Comparison of ENCODE assay signal across 16 mouse cellular contexts in genomic region chr16:41091259-41091658, GRCm38 (mm10).
"Had no signal": no experiment of that assay in that cellular context is flagged by ENCODE, and none has a peak within 500 bp of the region (broad histone marks: within the 10 kb centered on the region; RNA-seq: fewer than 3 reads in every experiment).

No protein-coding gene starts in this region.

- DNase-seq: kidney, adult 8-10 months; kidney, postnatal 25 days; lung, adult 2 months; lung, postnatal 36 days; right cerebral cortex, postnatal 4 days; spleen, adult 18-20 months; thymus, adult 18-20 months; thymus, postnatal 25 days had no signal

- H3K9me3 ChIP-seq: limb, embryonic 10.5 days; liver, embryonic 15.5 days; neural tube, embryonic 15.5 days had no signal

- H3K36me3 ChIP-seq: limb, embryonic 10.5 days; liver, embryonic 15.5 days; neural tube, embryonic 15.5 days had no signal

- H3K4me2 ChIP-seq: liver, embryonic 11.5 days; liver, embryonic 15.5 days; midbrain, embryonic 11.5 days; neural tube, embryonic 15.5 days had no signal

- H3K27ac ChIP-seq: left cerebral cortex, adult 2 months; limb, embryonic 10.5 days; liver, embryonic 15.5 days; neural tube, embryonic 15.5 days had no signal

- H3K4me3 ChIP-seq: left cerebral cortex, adult 2 months; limb, embryonic 10.5 days; liver, embryonic 15.5 days; myocyte; neural tube, embryonic 15.5 days had no signal

- H3K9ac ChIP-seq: liver, embryonic 15.5 days; neural tube, embryonic 15.5 days had no signal

- H3K27me3 ChIP-seq: liver, embryonic 15.5 days; neural tube, embryonic 15.5 days had no signal

- ATAC-seq: lung, postnatal 0 days had no signal

- H3K4me1 ChIP-seq: limb, embryonic 10.5 days; liver, embryonic 15.5 days; neural tube, embryonic 15.5 days had no signal
